Mouse (Mus musculus): ENCODE data around the gene Eri3. TPM values are rescaled to one million over a fixed set of nuclear protein-coding genes. Genes with fewer than 3 reads are reported as not detected.

Eri3 gene
- total and polyA plus RNA-seq, 2 experiments from 2014 or later: 97.8 to 119 TPM

DNA sequence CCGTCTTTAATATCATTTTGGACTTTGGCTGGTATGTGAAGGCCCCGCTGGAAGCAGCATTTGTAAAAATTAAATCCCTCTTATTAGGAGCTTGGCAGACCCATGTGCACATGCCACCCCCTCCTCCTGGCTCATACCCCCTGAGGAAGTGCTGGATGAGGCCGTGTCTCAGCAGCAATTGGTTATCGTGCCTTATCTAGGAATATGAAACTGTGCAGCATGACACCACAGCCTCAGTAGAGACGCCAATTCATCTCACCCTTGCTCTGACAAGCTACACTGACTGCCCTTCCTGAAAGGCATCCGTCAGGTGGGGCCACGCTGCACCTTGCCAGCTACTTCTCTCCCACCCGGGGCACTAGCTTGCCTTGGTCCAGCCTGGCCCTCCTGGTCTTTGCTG lies 96.3 kb downstream of the Eri3 start:
- H3K9me3 ChIP-seq (replicated peaks; ENCODE audit: control insufficient read depth, low read length): no peaks in the 10 kb centered on the region
- no peaks in the 10 kb centered on the region for H3K27me3 ChIP-seq (ENCODE audit: control insufficient read depth, insufficient read depth, low read length)
- no peaks in the 10 kb centered on the region for H3K4me1 ChIP-seq (ENCODE audit: control insufficient read depth, insufficient read depth)
- no peak overlapping the region for H3K4me2 ChIP-seq (ENCODE audit: low read depth, low read length)
- H3K9ac ChIP-seq (replicated peaks; ENCODE audit: low read depth, low read length): no peak overlapping the region
- no peak overlapping the region for H3K27ac ChIP-seq (ENCODE audit: low read depth)
- WGBS: 56% methylated on average over 8 of the region's 8 CpGs
- ATAC-seq (ENCODE audit: insufficient read depth, low read depth): no peak
- no peak for DNase-seq (ENCODE audit: low spot score)
- no peak overlapping the region for H3K4me3 ChIP-seq (ENCODE audit: low read depth, low read length)
- TF ChIP-seq EP300 (IDR thresholded peaks at IDR 0.05; ENCODE audit: low read depth) (no peak), CTCF (IDR thresholded peaks at IDR 0.05; ENCODE audit: low read depth) (no peak)
- peaks cover 4% of the 10 kb centered on the region; the same call in 1 of the 2 replicates for H3K36me3 ChIP-seq (replicated peaks; ENCODE audit: control insufficient read depth, insufficient read depth, low read length)

DNA sequence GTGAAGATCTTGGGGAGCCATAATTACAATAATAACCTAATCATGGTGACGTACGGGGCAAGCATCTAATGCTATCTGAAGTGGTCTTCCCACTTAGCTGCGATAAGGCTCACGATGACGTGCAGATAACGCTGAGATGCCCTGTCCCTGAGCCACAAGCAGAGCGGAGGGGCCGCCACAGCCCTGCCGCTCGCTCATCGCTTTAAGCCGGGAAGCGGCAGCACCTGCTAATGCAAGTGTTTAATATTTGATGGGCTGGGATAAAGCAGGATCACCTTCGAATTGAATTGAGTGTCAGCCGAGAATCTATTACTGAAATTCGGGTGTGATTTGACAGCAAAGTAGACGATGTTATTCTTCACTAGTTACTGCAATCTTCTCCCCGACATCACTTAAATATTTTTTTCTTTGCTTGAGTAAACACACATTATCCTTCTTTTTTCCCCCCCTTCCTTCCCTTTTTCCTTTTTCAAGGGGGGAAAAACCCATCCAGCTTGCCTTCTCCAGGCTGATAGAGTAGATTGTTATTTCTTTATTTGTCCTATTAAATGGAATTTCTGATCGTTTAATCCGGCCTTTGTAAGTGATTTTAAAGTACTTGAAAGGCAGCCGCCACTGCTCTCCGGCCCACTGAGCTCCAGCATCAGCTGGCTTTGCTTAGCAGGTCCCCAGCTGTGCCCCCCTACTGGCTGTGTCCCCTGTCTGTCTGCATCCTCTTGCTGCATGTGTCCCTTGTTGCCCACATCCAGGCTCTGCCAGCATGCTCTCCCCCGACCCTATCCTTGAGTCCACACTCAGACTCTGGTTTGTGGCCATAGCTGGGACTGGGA lies 97.0 kb downstream of the Eri3 start:
- H3K27me3 ChIP-seq (ENCODE audit: control insufficient read depth, insufficient read depth, low read length): no peaks in the 10 kb centered on the region
- DNase-seq (ENCODE audit: low spot score): no peak
- no peaks in the 10 kb centered on the region for H3K9me3 ChIP-seq (replicated peaks; ENCODE audit: control insufficient read depth, low read length)
- no peak overlapping the region for H3K4me2 ChIP-seq (ENCODE audit: low read depth, low read length)
- no peak overlapping the region for H3K4me3 ChIP-seq (ENCODE audit: low read depth, low read length)
- ATAC-seq (ENCODE audit: insufficient read depth, low read depth): no peak
- no peak overlapping the region for H3K9ac ChIP-seq (replicated peaks; ENCODE audit: low read depth, low read length)
- TF ChIP-seq CTCF (IDR thresholded peaks at IDR 0.05; ENCODE audit: low read depth) (no peak), EP300 (IDR thresholded peaks at IDR 0.05; ENCODE audit: low read depth) (no peak)
- H3K4me1 ChIP-seq (ENCODE audit: control insufficient read depth, insufficient read depth): no peaks in the 10 kb centered on the region
- no peak overlapping the region for H3K27ac ChIP-seq (ENCODE audit: low read depth)
- peaks cover 4% of the 10 kb centered on the region; the same call in 1 of the 2 replicates for H3K36me3 ChIP-seq (replicated peaks; ENCODE audit: control insufficient read depth, insufficient read depth, low read length)
- WGBS: 69% methylated on average over 23 of the region's 23 CpGs

DNA sequence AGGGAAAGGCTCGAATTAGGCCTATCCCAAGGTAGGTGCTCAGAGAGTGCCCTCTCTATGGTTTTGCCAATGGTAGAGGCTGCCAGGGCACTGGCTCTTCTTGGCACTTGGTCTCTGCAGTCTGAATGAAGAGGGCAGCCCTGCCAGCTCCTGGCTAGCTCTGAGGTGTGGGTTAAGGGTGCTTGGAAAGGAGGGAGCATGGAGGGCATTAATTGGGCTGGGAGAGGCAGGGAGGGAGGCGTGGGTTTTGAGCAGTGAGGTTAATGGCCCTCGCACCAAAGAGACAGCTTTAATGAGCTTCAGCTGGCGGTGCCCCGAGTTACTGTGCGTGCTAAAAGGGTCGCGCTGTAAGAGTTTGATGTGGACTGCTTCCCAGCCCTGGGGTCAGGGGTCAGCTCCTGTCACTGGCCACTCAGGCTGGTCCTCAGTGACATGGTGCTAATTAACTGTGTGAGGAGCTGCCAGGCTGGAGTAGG lies 101.5 kb downstream of the Eri3 start:
- TF ChIP-seq EP300 (IDR thresholded peaks at IDR 0.05; ENCODE audit: low read depth) (no peak), CTCF (IDR thresholded peaks at IDR 0.05; ENCODE audit: low read depth) (no peak)
- H3K4me1 ChIP-seq (ENCODE audit: control insufficient read depth, insufficient read depth): peaks cover 11% of the 10 kb centered on the region
- H3K27ac ChIP-seq (ENCODE audit: low read depth): no peak overlapping the region
- H3K4me3 ChIP-seq (ENCODE audit: low read depth, low read length): no peak overlapping the region
- H3K4me2 ChIP-seq (ENCODE audit: low read depth, low read length): no peak overlapping the region
- H3K36me3 ChIP-seq (replicated peaks; ENCODE audit: control insufficient read depth, insufficient read depth, low read length): peaks cover 4% of the 10 kb centered on the region; the same call in 1 of the 2 replicates
- no peak overlapping the region for H3K9ac ChIP-seq (replicated peaks; ENCODE audit: low read depth, low read length)
- no peaks in the 10 kb centered on the region for H3K9me3 ChIP-seq (replicated peaks; ENCODE audit: control insufficient read depth, low read length)
- DNase-seq (ENCODE audit: low spot score) (no peak), ATAC-seq (ENCODE audit: insufficient read depth, low read depth) (no peak)
- 68% methylated on average over 8 of the region's 8 CpGs for WGBS
- no peaks in the 10 kb centered on the region for H3K27me3 ChIP-seq (ENCODE audit: control insufficient read depth, insufficient read depth, low read length)

DNA sequence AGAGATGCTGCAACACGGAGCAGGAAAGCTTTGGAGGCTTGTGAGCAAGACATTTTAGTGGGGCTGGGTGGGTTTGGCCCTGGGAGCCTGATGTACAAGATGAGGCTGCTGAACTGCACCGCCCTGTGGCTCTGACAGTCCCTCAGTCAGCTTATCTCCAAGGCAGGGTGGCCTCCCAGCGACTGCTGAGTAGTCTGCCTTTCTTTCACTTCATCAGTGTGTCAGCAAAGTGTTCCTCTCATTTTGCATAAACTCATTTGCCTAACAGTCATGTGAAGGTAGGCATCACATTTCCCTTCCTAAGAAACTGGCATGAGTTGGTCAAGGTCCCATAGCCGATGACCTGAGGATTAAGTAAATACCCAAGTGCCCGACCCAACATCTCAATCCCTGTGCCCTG lies 102.6 kb downstream of the Eri3 start:
- DNase-seq (ENCODE audit: low spot score): no peak
- 52% methylated on average over 5 of the region's 5 CpGs for WGBS
- no peak for ATAC-seq (ENCODE audit: insufficient read depth, low read depth)

DNA sequence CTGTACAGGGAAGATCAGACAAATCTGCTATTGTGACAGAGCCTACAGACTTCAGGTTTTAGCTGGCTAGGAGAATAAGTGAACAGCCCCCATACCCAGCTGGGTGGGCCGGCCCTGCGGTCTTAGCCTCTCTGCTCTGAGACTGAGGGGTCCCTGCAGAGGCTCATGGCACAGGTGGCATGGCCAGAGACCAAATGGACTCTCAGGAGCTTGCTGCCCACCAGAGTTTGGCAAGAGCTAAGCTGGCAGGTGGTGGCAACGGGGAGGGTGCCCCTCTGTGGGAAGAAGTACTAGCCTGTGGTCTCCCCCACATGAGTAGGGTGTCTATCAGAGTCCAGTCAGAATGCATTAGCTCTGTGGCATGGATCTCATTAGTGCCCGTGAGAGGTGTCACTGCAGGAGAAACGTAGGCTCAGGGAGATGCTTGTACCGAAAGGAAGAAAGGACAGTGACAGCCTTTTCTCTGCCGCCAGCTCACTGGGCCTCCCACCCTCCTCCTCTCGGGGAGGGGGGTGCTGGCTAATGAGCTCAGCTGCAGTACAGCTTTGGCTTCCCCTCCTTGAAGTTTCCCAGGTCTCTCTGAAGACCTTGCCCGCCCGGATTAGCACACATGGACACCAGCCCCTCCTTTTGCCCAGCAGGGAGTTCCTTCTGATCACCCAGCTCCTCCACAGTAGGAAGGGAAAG lies 104.0 kb downstream of the Eri3 start:
- TF ChIP-seq EP300 (IDR thresholded peaks at IDR 0.05; ENCODE audit: low read depth) (no peak), CTCF (IDR thresholded peaks at IDR 0.05; ENCODE audit: low read depth) (no peak)
- H3K4me1 ChIP-seq (ENCODE audit: control insufficient read depth, insufficient read depth): peaks cover 11% of the 10 kb centered on the region
- DNase-seq (ENCODE audit: low spot score): no peak
- no peak overlapping the region for H3K4me2 ChIP-seq (ENCODE audit: low read depth, low read length)
- no peaks in the 10 kb centered on the region for H3K27me3 ChIP-seq (ENCODE audit: control insufficient read depth, insufficient read depth, low read length)
- H3K9me3 ChIP-seq (replicated peaks; ENCODE audit: control insufficient read depth, low read length): no peaks in the 10 kb centered on the region
- WGBS: 55% methylated on average over 10 of the region's 10 CpGs
- H3K27ac ChIP-seq (ENCODE audit: low read depth): no peak overlapping the region
- H3K36me3 ChIP-seq (replicated peaks; ENCODE audit: control insufficient read depth, insufficient read depth, low read length): peaks cover 4% of the 10 kb centered on the region; the same call in 1 of the 2 replicates
- ATAC-seq (ENCODE audit: insufficient read depth, low read depth): no peak
- H3K4me3 ChIP-seq (ENCODE audit: low read depth, low read length): no peak overlapping the region
- H3K9ac ChIP-seq (replicated peaks; ENCODE audit: low read depth, low read length): no peak overlapping the region

More for the DNA sequence above, 102.6 kb downstream of the Eri3 start:
- no peak overlapping the region for H3K4me2 ChIP-seq (ENCODE audit: low read depth, low read length)
- H3K9ac ChIP-seq (replicated peaks; ENCODE audit: low read depth, low read length): no peak overlapping the region
- no peak for TF ChIP-seq CTCF (IDR thresholded peaks at IDR 0.05; ENCODE audit: low read depth)
- no peak for TF ChIP-seq EP300 (IDR thresholded peaks at IDR 0.05; ENCODE audit: low read depth)
- H3K27me3 ChIP-seq (ENCODE audit: control insufficient read depth, insufficient read depth, low read length): no peaks in the 10 kb centered on the region
- H3K27ac ChIP-seq (ENCODE audit: low read depth): no peak overlapping the region
- peaks cover 4% of the 10 kb centered on the region; the same call in 1 of the 2 replicates for H3K36me3 ChIP-seq (replicated peaks; ENCODE audit: control insufficient read depth, insufficient read depth, low read length)
- H3K9me3 ChIP-seq (replicated peaks; ENCODE audit: control insufficient read depth, low read length): no peaks in the 10 kb centered on the region
- H3K4me3 ChIP-seq (ENCODE audit: low read depth, low read length): no peak overlapping the region
- peaks cover 11% of the 10 kb centered on the region for H3K4me1 ChIP-seq (ENCODE audit: control insufficient read depth, insufficient read depth)
